Comparison of ENCODE assay signal across 8 mouse cellular contexts in the genomic region with DNA sequence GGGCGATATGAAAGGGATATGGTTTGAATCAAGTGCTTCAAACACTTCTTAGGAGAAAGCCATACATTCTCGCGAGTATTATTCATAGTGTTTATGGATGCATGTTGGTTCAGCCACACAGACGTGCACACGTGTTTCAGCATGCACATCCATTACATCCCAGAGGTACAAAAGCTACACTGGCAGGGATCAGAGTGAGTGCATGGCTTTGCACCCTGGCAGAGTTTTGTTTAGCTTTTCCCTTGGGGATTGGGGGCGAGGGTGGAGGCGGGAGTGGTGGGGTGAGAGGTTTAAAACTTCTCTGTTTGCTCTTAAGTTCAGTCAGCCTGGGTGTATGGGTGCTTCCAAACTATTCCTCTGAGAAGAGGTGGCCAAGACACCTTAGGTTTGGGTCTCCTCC. TPM values are rescaled to one million over a fixed set of nuclear protein-coding genes. Genes with fewer than 3 reads are reported as not detected.
DNase-seq lines count a peak whose midpoint lies in the region; ATAC-seq and TF ChIP-seq lines count a peak whose summit lies in the region.

No protein-coding gene starts in this region.

- H3K9me3 ChIP-seq in lung, postnatal 0 days (ENCODE audit: low read length): no peaks in the 10 kb centered on the region
- no peaks in the 10 kb centered on the region for H3K9me3 ChIP-seq in forebrain, postnatal 0 days (ENCODE audit: low read length)
- H3K9me3 ChIP-seq in liver, embryonic 13.5 days (replicated peaks): no peaks in the 10 kb centered on the region
- H3K9me3 ChIP-seq in stomach, embryonic 14.5 days (ENCODE audit: control insufficient read depth, low read depth, low read length): no peaks in the 10 kb centered on the region

- no peak for DNase-seq in lung, postnatal 0 days (ENCODE audit: low spot score)
- DNase-seq in lung, postnatal 36 days: no peak
- DNase-seq in forebrain, postnatal 0 days: peak; percentile 11
- DNase-seq in liver, embryonic 13.5 days: no peak
- no peak for DNase-seq in cerebellum, adult 9-11 months
- DNase-seq in urinary bladder, postnatal 10 days (ENCODE audit: low spot score): no peak

- ATAC-seq in lung, postnatal 0 days: no peak
- ATAC-seq in forebrain, postnatal 0 days: no peak
- no peak for ATAC-seq in liver, embryonic 13.5 days (ENCODE audit: low read depth)
- ATAC-seq in stomach, embryonic 14.5 days (ENCODE audit: insufficient number of reproducible peaks, insufficient read depth, low FRiP score, low read depth): no peak
- ATAC-seq in frontal cortex, adult (ENCODE audit: low TSS enrichment): no peak

- peak overlapping the region; percentile 82 for H3K9ac ChIP-seq in lung, postnatal 0 days (replicated peaks; ENCODE audit: low read depth)
- H3K9ac ChIP-seq in forebrain, postnatal 0 days: 0 out of 2 replicates have a peak overlapping the region, but pooled peaks have one; percentile 66
- H3K9ac ChIP-seq in liver, embryonic 13.5 days: peak overlapping the region; percentile 62; the same call in 1 of the 2 replicates
- no peak overlapping the region; the same call in 1 of the 2 replicates for H3K9ac ChIP-seq in stomach, embryonic 14.5 days (replicated peaks; ENCODE audit: low read depth, low read length)

- peak overlapping the region; percentile 75 for H3K4me3 ChIP-seq in lung, postnatal 0 days (ENCODE audit: low read depth, low read length)
- H3K4me3 ChIP-seq in forebrain, postnatal 0 days (ENCODE audit: low read depth, low read length): peak overlapping the region; percentile 70
- H3K4me3 ChIP-seq in liver, embryonic 13.5 days (replicated peaks): peak overlapping the region; percentile 62
- peak overlapping the region; percentile 50 for H3K4me3 ChIP-seq in stomach, embryonic 14.5 days (ENCODE audit: low read depth, low read length)

- TF ChIP-seq CTCF in lung, postnatal 0 days (IDR thresholded peaks at IDR 0.05): no peak
- TF ChIP-seq CTCF in forebrain, postnatal 0 days (IDR thresholded peaks at IDR 0.05; ENCODE audit: low read depth): no peak

- no peaks in the 10 kb centered on the region for H3K36me3 ChIP-seq in lung, postnatal 0 days (ENCODE audit: insufficient read depth, low read length)
- H3K36me3 ChIP-seq in forebrain, postnatal 0 days (ENCODE audit: insufficient read depth): no peaks in the 10 kb centered on the region
- no peaks in the 10 kb centered on the region for H3K36me3 ChIP-seq in liver, embryonic 13.5 days
- no peaks in the 10 kb centered on the region for H3K36me3 ChIP-seq in stomach, embryonic 14.5 days (ENCODE audit: control insufficient read depth, insufficient read depth, low read length)

- TF ChIP-seq EP300 in lung, postnatal 0 days (IDR thresholded peaks at IDR 0.05): no peak

- peaks cover 4% of the 10 kb centered on the region; the same call in 1 of the 2 replicates for H3K27me3 ChIP-seq in lung, postnatal 0 days (replicated peaks; ENCODE audit: insufficient read depth, low read length)
- H3K27me3 ChIP-seq in forebrain, postnatal 0 days (ENCODE audit: insufficient read depth, low read length): no peaks in the 10 kb centered on the region; the same call in 1 of the 2 replicates
- peaks cover 48% of the 10 kb centered on the region for H3K27me3 ChIP-seq in liver, embryonic 13.5 days
- H3K27me3 ChIP-seq in stomach, embryonic 14.5 days (ENCODE audit: control insufficient read depth, insufficient read depth, low read length): peaks cover 5% of the 10 kb centered on the region; the same call in 1 of the 2 replicates

- H3K27ac ChIP-seq in lung, postnatal 0 days (ENCODE audit: low read length): no peak overlapping the region
- H3K27ac ChIP-seq in forebrain, postnatal 0 days (ENCODE audit: low read depth, low read length): no peak overlapping the region
- H3K27ac ChIP-seq in liver, embryonic 13.5 days: no peak overlapping the region
- no peak overlapping the region for H3K27ac ChIP-seq in stomach, embryonic 14.5 days (ENCODE audit: low read length)

- WGBS in lung, postnatal 0 days: 5% methylated on average over 7 of the region's 7 CpGs
- 2% methylated on average over 7 of the region's 7 CpGs for WGBS in forebrain, postnatal 0 days
- 5% methylated on average over 7 of the region's 7 CpGs for WGBS in liver, embryonic 13.5 days (ENCODE audit: insufficient replicate concordance)
- 3% methylated on average over 7 of the region's 7 CpGs for WGBS in stomach, embryonic 14.5 days

- no peaks in the 10 kb centered on the region for H3K4me1 ChIP-seq in lung, postnatal 0 days (ENCODE audit: insufficient read depth, low read depth, low read length)
- peaks cover 7% of the 10 kb centered on the region; the same call in 1 of the 2 replicates for H3K4me1 ChIP-seq in forebrain, postnatal 0 days (ENCODE audit: insufficient read depth)
- peaks cover 5% of the 10 kb centered on the region; the same call in 1 of the 2 replicates for H3K4me1 ChIP-seq in liver, embryonic 13.5 days (replicated peaks)
- 0 out of 2 replicates have a peak, but pooled peaks cover 4% of the 10 kb centered on the region for H3K4me1 ChIP-seq in stomach, embryonic 14.5 days (ENCODE audit: control insufficient read depth, insufficient read depth, low read length)

- peak overlapping the region; percentile 94 for H3K4me2 ChIP-seq in lung, postnatal 0 days (replicated peaks; ENCODE audit: low read depth, low read length)
- peak overlapping the region; percentile 95 for H3K4me2 ChIP-seq in forebrain, postnatal 0 days (ENCODE audit: low read depth)
- H3K4me2 ChIP-seq in liver, embryonic 13.5 days: peak overlapping the region; percentile 76
- H3K4me2 ChIP-seq in stomach, embryonic 14.5 days (replicated peaks; ENCODE audit: low read depth, low read length): peak overlapping the region; percentile 81

RNA-seq across cellular contexts. Expression of a gene that starts 1.3 kb away (rescaled TPM):
- 20.0 and 20.9 TPM in 2 replicates for polyA plus RNA-seq in lung, postnatal 0 days (2015; fragmentation: Nextera tagmentation; extraction: Ambion mirVana)
- total RNA-seq in forebrain, postnatal 0 days (2014; rRNA removed): 15.1 and 16.7 TPM in 2 replicates
- 8.4 and 10.4 TPM in 2 replicates for polyA plus RNA-seq in forebrain, postnatal 0 days (2015; fragmentation: Nextera tagmentation; extraction: Ambion mirVana)
- 1.2 and 1.7 TPM in 2 replicates for polyA plus RNA-seq in liver, embryonic 13.5 days (2015; fragmentation: Nextera tagmentation; extraction: Ambion mirVana)
- 12.0 and 12.1 TPM in 2 replicates for polyA plus RNA-seq in stomach, embryonic 14.5 days (2014; fragmentation: Nextera tagmentation; extraction: Ambion mirVana)

RNA-seq across cellular contexts. Expression of a gene that starts 39.7 kb away (rescaled TPM):
- polyA plus RNA-seq in lung, postnatal 0 days (2015; fragmentation: Nextera tagmentation; extraction: Ambion mirVana): 19.3 and 19.4 TPM in 2 replicates
- total RNA-seq in forebrain, postnatal 0 days (2014; rRNA removed): 0.23 and 0.43 TPM in 2 replicates
- polyA plus RNA-seq in forebrain, postnatal 0 days (2015; fragmentation: Nextera tagmentation; extraction: Ambion mirVana): 0.23 and 0.34 TPM in 2 replicates
- 1.7 and 2.4 TPM in 2 replicates for polyA plus RNA-seq in liver, embryonic 13.5 days (2015; fragmentation: Nextera tagmentation; extraction: Ambion mirVana)
- polyA plus RNA-seq in stomach, embryonic 14.5 days (2014; fragmentation: Nextera tagmentation; extraction: Ambion mirVana): 14.5 and 16.8 TPM in 2 replicates
